Mouse (Mus musculus) kidney, adult 9 months (tissue): ENCODE measurements around the gene Myom3.

Source experiments
- DNase-seq: peaks from one replicate; pipeline ENCODE4 v3.0.0; 2022

Gene Myom3

GRCm38 (mm10) chr4:135856223-135857091 is 96.9 kb downstream of the Myom3 start:
- peak; percentile 67 for DNase-seq

- DNase-seq = no peak
These were observed 98.2 kb downstream of the Myom3 start for GRCm38 (mm10) chr4:135857597-135858186.
